Mouse (Mus musculus): ENCODE measurements around the gene Trem1. TPM values are rescaled to one million over a fixed set of nuclear protein-coding genes. Genes with fewer than 3 reads are reported as not detected.

The Trem1 gene
- polyA plus RNA-seq, 1 experiment = 0.03 TPM

GRCm38 (mm10) chr17:48233789-48234188, 1.2 kb downstream of the Trem1 start:
- Histone ChIP-seq H3K27ac (ENCODE audit: insufficient read depth, low read depth, low read length) (no peak overlapping the region), H3K4me1 (ENCODE audit: control insufficient read depth, insufficient read depth, low read length) (no peaks in the 10 kb centered on the region), H3K36me3 (ENCODE audit: control insufficient read depth, insufficient read depth, low read length) (no peaks in the 10 kb centered on the region), H3K27me3 (replicated peaks; ENCODE audit: control insufficient read depth, insufficient read depth, low read length) (no peaks in the 10 kb centered on the region), H3K4me3 (ENCODE audit: insufficient read depth, low read depth, low read length) (no peak overlapping the region)
- TF ChIP-seq CTCF (conservative IDR thresholded peaks at IDR 0.05; ENCODE audit: insufficient read depth, insufficient read length, low read depth, low read length) = no peak
- WGBS = 95% methylated on average over 4 of the region's 4 CpGs
- no peak for DNase-seq

GRCm38 (mm10) chr17:48234550-48234949, 2.0 kb downstream of the Trem1 start:
- Histone ChIP-seq H3K36me3 (ENCODE audit: control insufficient read depth, insufficient read depth, low read length) (no peaks in the 10 kb centered on the region), H3K4me3 (ENCODE audit: insufficient read depth, low read depth, low read length) (no peak overlapping the region), H3K4me1 (ENCODE audit: control insufficient read depth, insufficient read depth, low read length) (no peaks in the 10 kb centered on the region), H3K27ac (ENCODE audit: insufficient read depth, low read depth, low read length) (no peak overlapping the region), H3K27me3 (replicated peaks; ENCODE audit: control insufficient read depth, insufficient read depth, low read length) (no peaks in the 10 kb centered on the region)
- no peak for TF ChIP-seq POLR2A (IDR thresholded peaks at IDR 0.05; ENCODE audit: low read depth, low read length)
- no peak for TF ChIP-seq CTCF (conservative IDR thresholded peaks at IDR 0.05; ENCODE audit: insufficient read depth, insufficient read length, low read depth, low read length)
- no peak for DNase-seq
- 59% methylated on average over 5 of the region's 5 CpGs for WGBS

GRCm38 (mm10) chr17:48235773-48236370, 3.3 kb downstream of the Trem1 start:
- WGBS = 20% methylated on average over 4 of the region's 4 CpGs
- no peak for DNase-seq
- TF ChIP-seq CTCF (conservative IDR thresholded peaks at IDR 0.05; ENCODE audit: insufficient read depth, insufficient read length, low read depth, low read length) = no peak
- TF ChIP-seq POLR2A (IDR thresholded peaks at IDR 0.05; ENCODE audit: low read depth, low read length) = no peak

GRCm38 (mm10) chr17:48237621-48238020, 5.1 kb downstream of the Trem1 start:
- H3K4me3 ChIP-seq (ENCODE audit: insufficient read depth, low read depth, low read length) = no peak overlapping the region
- 93% methylated on average over 8 of the region's 8 CpGs for WGBS
- TF ChIP-seq POLR2A (IDR thresholded peaks at IDR 0.05; ENCODE audit: low read depth, low read length) (no peak), CTCF (conservative IDR thresholded peaks at IDR 0.05; ENCODE audit: insufficient read depth, insufficient read length, low read depth, low read length) (no peak)
- H3K27me3 ChIP-seq (replicated peaks; ENCODE audit: control insufficient read depth, insufficient read depth, low read length) = no peaks in the 10 kb centered on the region
- DNase-seq = no peak
- no peaks in the 10 kb centered on the region for H3K36me3 ChIP-seq (ENCODE audit: control insufficient read depth, insufficient read depth, low read length)
- H3K4me1 ChIP-seq (ENCODE audit: control insufficient read depth, insufficient read depth, low read length) = no peaks in the 10 kb centered on the region
- H3K27ac ChIP-seq (ENCODE audit: insufficient read depth, low read depth, low read length) = no peak overlapping the region

More at GRCm38 (mm10) chr17:48235773-48236370, 3.3 kb downstream of the Trem1 start:
- H3K27me3 ChIP-seq (replicated peaks; ENCODE audit: control insufficient read depth, insufficient read depth, low read length) = no peaks in the 10 kb centered on the region
- no peaks in the 10 kb centered on the region for H3K36me3 ChIP-seq (ENCODE audit: control insufficient read depth, insufficient read depth, low read length)
- no peak overlapping the region for H3K27ac ChIP-seq (ENCODE audit: insufficient read depth, low read depth, low read length)
- H3K4me3 ChIP-seq (ENCODE audit: insufficient read depth, low read depth, low read length) = no peak overlapping the region
- no peaks in the 10 kb centered on the region for H3K4me1 ChIP-seq (ENCODE audit: control insufficient read depth, insufficient read depth, low read length)

GRCm38 (mm10) chr17:48247221-48247928, 14.8 kb downstream of the Trem1 start, which contains the start of gene Trem3:
Gene Trem3 (plus strand): TSS chr17:48247777.
- Histone ChIP-seq H3K27ac (ENCODE audit: insufficient read depth, low read depth, low read length) (no peak within 1 kb of the TSS), H3K27me3 (replicated peaks; ENCODE audit: control insufficient read depth, insufficient read depth, low read length) (no peaks in the 10 kb centered on the region), H3K36me3 (ENCODE audit: control insufficient read depth, insufficient read depth, low read length) (no peaks in the 10 kb centered on the region), H3K4me3 (ENCODE audit: insufficient read depth, low read depth, low read length) (no peak within 1 kb of the TSS), H3K4me1 (ENCODE audit: control insufficient read depth, insufficient read depth, low read length) (no peaks in the 10 kb centered on the region)
- no peak for DNase-seq
- WGBS = 74% methylated on average over 11 of the region's 11 CpGs
- TF ChIP-seq CTCF (conservative IDR thresholded peaks at IDR 0.05; ENCODE audit: insufficient read depth, insufficient read length, low read depth, low read length) (no peak), POLR2A (IDR thresholded peaks at IDR 0.05; ENCODE audit: low read depth, low read length) (no peak)

- no peak for TF ChIP-seq CTCF (conservative IDR thresholded peaks at IDR 0.05; ENCODE audit: insufficient read depth, insufficient read length, low read depth, low read length)
- no peak for TF ChIP-seq POLR2A (IDR thresholded peaks at IDR 0.05; ENCODE audit: low read depth, low read length)
- H3K27me3 ChIP-seq (replicated peaks; ENCODE audit: control insufficient read depth, insufficient read depth, low read length) = no peaks in the 10 kb centered on the region
These were observed 16.5 kb downstream of the Trem1 start for GRCm38 (mm10) chr17:48249039-48249438.

GRCm38 (mm10) chr17:48249501-48249900, 16.9 kb downstream of the Trem1 start:
- TF ChIP-seq CTCF (conservative IDR thresholded peaks at IDR 0.05; ENCODE audit: insufficient read depth, insufficient read length, low read depth, low read length) (no peak), POLR2A (IDR thresholded peaks at IDR 0.05; ENCODE audit: low read depth, low read length) (no peak)
- H3K27me3 ChIP-seq (replicated peaks; ENCODE audit: control insufficient read depth, insufficient read depth, low read length) = no peaks in the 10 kb centered on the region
- 83% methylated on average over 11 of the region's 11 CpGs for WGBS
- DNase-seq = no peak
- no peak overlapping the region for H3K27ac ChIP-seq (ENCODE audit: insufficient read depth, low read depth, low read length)
- no peaks in the 10 kb centered on the region for H3K4me1 ChIP-seq (ENCODE audit: control insufficient read depth, insufficient read depth, low read length)
- H3K4me3 ChIP-seq (ENCODE audit: insufficient read depth, low read depth, low read length) = no peak overlapping the region
- no peaks in the 10 kb centered on the region for H3K36me3 ChIP-seq (ENCODE audit: control insufficient read depth, insufficient read depth, low read length)

More at GRCm38 (mm10) chr17:48249039-48249438, 16.5 kb downstream of the Trem1 start:
- H3K27ac ChIP-seq (ENCODE audit: insufficient read depth, low read depth, low read length) = no peak overlapping the region
- DNase-seq = no peak
- no peaks in the 10 kb centered on the region for H3K36me3 ChIP-seq (ENCODE audit: control insufficient read depth, insufficient read depth, low read length)
- H3K4me1 ChIP-seq (ENCODE audit: control insufficient read depth, insufficient read depth, low read length) = no peaks in the 10 kb centered on the region
- no peak overlapping the region for H3K4me3 ChIP-seq (ENCODE audit: insufficient read depth, low read depth, low read length)

All from kidney, adult 2 months (tissue).